Comparison of ENCODE assay signal across 8 mouse cellular contexts in genomic region chr4:102421398-102421859, GRCm38 (mm10).
DNase-seq lines count a peak whose midpoint lies in the region; ATAC-seq and TF ChIP-seq lines count a peak whose summit lies in the region.

No protein-coding gene starts in this region.

- H3K4me3 ChIP-seq in heart, embryonic 14.5 days (ENCODE audit: control insufficient read depth in 1 of 2, insufficient read depth in 1 of 2, low read depth in 1 of 2, low read length in 2 of 2) = no peak overlapping the region
- no peak overlapping the region for H3K4me3 ChIP-seq in heart, adult 2 months
- H3K4me3 ChIP-seq in forebrain, embryonic 15.5 days = peak overlapping the region; percentile 38
- H3K4me3 ChIP-seq in midbrain, embryonic 14.5 days (replicated peaks; ENCODE audit: low read depth, low read length) = peak overlapping the region; percentile 39

- 0 out of 2 replicates have a peak, but pooled peaks cover 2% of the 10 kb centered on the region for H3K9me3 ChIP-seq in heart, embryonic 14.5 days (ENCODE audit: control insufficient read depth, low read length)
- no peaks in the 10 kb centered on the region for H3K9me3 ChIP-seq in forebrain, embryonic 15.5 days
- no peaks in the 10 kb centered on the region for H3K9me3 ChIP-seq in midbrain, embryonic 14.5 days (ENCODE audit: control insufficient read depth, low read length)

- no peaks in the 10 kb centered on the region for H3K79me2 ChIP-seq in heart, adult 2 months (replicated peaks; ENCODE audit: control insufficient read depth, insufficient read depth, low read length)

- H3K36me3 ChIP-seq in heart, embryonic 14.5 days (ENCODE audit: control insufficient read depth, insufficient read depth, low read length) = no peaks in the 10 kb centered on the region
- no peaks in the 10 kb centered on the region for H3K36me3 ChIP-seq in heart, adult 2 months (ENCODE audit: control insufficient read depth, insufficient read depth, low read length)
- H3K36me3 ChIP-seq in forebrain, embryonic 15.5 days = no peaks in the 10 kb centered on the region
- H3K36me3 ChIP-seq in midbrain, embryonic 14.5 days (ENCODE audit: control insufficient read depth, insufficient read depth, low read length) = no peaks in the 10 kb centered on the region

- no peak for TF ChIP-seq EP300 in heart, adult 2 months (IDR thresholded peaks at IDR 0.05; ENCODE audit: insufficient read depth, low read depth, low read length)

- 69% methylated on average over 18 of the region's 18 CpGs for WGBS in heart, embryonic 14.5 days
- WGBS in heart, adult 2 months = 60% methylated on average over 18 of the region's 18 CpGs
- 17% methylated on average over 18 of the region's 18 CpGs for WGBS in forebrain, embryonic 15.5 days
- 10% methylated on average over 18 of the region's 18 CpGs for WGBS in midbrain, embryonic 14.5 days

- no peaks in the 10 kb centered on the region for H3K27me3 ChIP-seq in heart, embryonic 14.5 days (ENCODE audit: control insufficient read depth, insufficient read depth, low read length)
- no peaks in the 10 kb centered on the region for H3K27me3 ChIP-seq in heart, adult 2 months (ENCODE audit: control insufficient read depth, insufficient read depth, low read length)
- H3K27me3 ChIP-seq in forebrain, embryonic 15.5 days = no peaks in the 10 kb centered on the region
- no peaks in the 10 kb centered on the region for H3K27me3 ChIP-seq in midbrain, embryonic 14.5 days (ENCODE audit: control insufficient read depth, insufficient read depth, low read length)

- intact Hi-C loops in heart, adult 2 months (cut with DNase I) = no loop called here
- intact Hi-C loops in gastrocnemius, postnatal 14 days (cut with DNase I; ENCODE audit: low total_unique reads) = no loop called here

- H3K9ac ChIP-seq in heart, embryonic 14.5 days (ENCODE audit: low read length) = peak overlapping the region; percentile 16; the same call in 1 of the 2 replicates
- H3K9ac ChIP-seq in heart, adult 2 months (ENCODE audit: low read depth, low read length) = no peak overlapping the region
- H3K9ac ChIP-seq in forebrain, embryonic 15.5 days (replicated peaks) = peak overlapping the region; percentile 22
- peak overlapping the region; percentile 51 for H3K9ac ChIP-seq in midbrain, embryonic 14.5 days (replicated peaks; ENCODE audit: low read length)

- H3K4me2 ChIP-seq in heart, embryonic 14.5 days (ENCODE audit: low read length) = 0 out of 2 replicates have a peak overlapping the region, but pooled peaks have one; percentile 14
- peak overlapping the region; percentile 52 for H3K4me2 ChIP-seq in forebrain, embryonic 15.5 days (replicated peaks)
- H3K4me2 ChIP-seq in midbrain, embryonic 14.5 days (ENCODE audit: low read length) = peak overlapping the region; percentile 70

- ATAC-seq in heart, embryonic 14.5 days (ENCODE audit: insufficient number of reproducible peaks, insufficient read depth, low FRiP score, low read depth) = no peak
- ATAC-seq in forebrain, embryonic 15.5 days (replicated peaks) = peak; percentile 78
- ATAC-seq in midbrain, embryonic 14.5 days (ENCODE audit: low FRiP score, low TSS enrichment) = no peak; the same call in 1 of the 2 replicates

- no peak overlapping the region for H3K27ac ChIP-seq in heart, embryonic 14.5 days (replicated peaks in 1 of 2; ENCODE audit: control insufficient read depth in 1 of 2, insufficient read depth in 1 of 2, low read depth in 2 of 2, low read length in 2 of 2)
- no peak overlapping the region for H3K27ac ChIP-seq in heart, adult 2 months
- H3K27ac ChIP-seq in forebrain, embryonic 15.5 days (replicated peaks) = peak overlapping the region; percentile 57
- peak overlapping the region; percentile 72 for H3K27ac ChIP-seq in midbrain, embryonic 14.5 days (replicated peaks; ENCODE audit: low read depth, low read length)

- no peak for TF ChIP-seq CTCF in heart, adult 2 months (IDR thresholded peaks at IDR 0.05)

- no peak for DNase-seq in heart, adult 2 months
- peak; percentile 26 for DNase-seq in cerebellum, adult 9-11 months
- peak; percentile 72 for DNase-seq in midbrain, embryonic 14.5 days
- no peak for DNase-seq in thymus, postnatal 25 days
- no peak for DNase-seq in gastrocnemius, postnatal 14 days
- DNase-seq in ovary, postnatal 10 days (ENCODE audit: low spot score) = no peak

- no peak for TF ChIP-seq POLR2A in heart, adult 2 months (IDR thresholded peaks at IDR 0.05; ENCODE audit: insufficient read depth, low read depth, low read length)

- peaks cover 0 to 9% of the 10 kb centered on the region in 2 experiments; a peak in 2 of 4 replicates for H3K4me1 ChIP-seq in heart, embryonic 14.5 days (ENCODE audit: control insufficient read depth in 2 of 2, insufficient read depth in 2 of 2, low read length in 2 of 2)
- no peaks in the 10 kb centered on the region for H3K4me1 ChIP-seq in heart, adult 2 months (ENCODE audit: control insufficient read depth, insufficient read depth, low read length)
- H3K4me1 ChIP-seq in forebrain, embryonic 15.5 days = peaks cover 11% of the 10 kb centered on the region; the same call in 1 of the 2 replicates
- H3K4me1 ChIP-seq in midbrain, embryonic 14.5 days (ENCODE audit: control insufficient read depth, insufficient read depth, low read length) = peaks cover 12% of the 10 kb centered on the region

Comparison
In these comparisons a context has a peak if more than half of its experiments do, and no peak if none do; other contexts are left out.
1. H3K27ac ChIP-seq: peak in forebrain, embryonic 15.5 days (single experiment) and midbrain, embryonic 14.5 days (single experiment); none in heart, embryonic 14.5 days (0 of 2) and heart, adult 2 months (single experiment).
2. H3K4me2 ChIP-seq: peak in every context shown above with its lines; median percentile 70 in midbrain, embryonic 14.5 days; 52 in forebrain, embryonic 15.5 days; 14 in heart, embryonic 14.5 days.
3. H3K4me3 ChIP-seq: peak in forebrain, embryonic 15.5 days (single experiment) and midbrain, embryonic 14.5 days (single experiment); none in heart, embryonic 14.5 days (0 of 2) and heart, adult 2 months (single experiment).
4. DNase-seq: peak in cerebellum, adult 9-11 months (single experiment) and midbrain, embryonic 14.5 days (single experiment); none in heart, adult 2 months (0 of 2), thymus, postnatal 25 days (single experiment), gastrocnemius, postnatal 14 days (single experiment) and ovary, postnatal 10 days (single experiment).